ENCODE assay signal across 17 mouse cellular contexts in genomic region chr4:28456312-28456711, GRCm38 (mm10).
DNase-seq lines count a peak whose midpoint lies in the region; ATAC-seq and TF ChIP-seq lines count a peak whose summit lies in the region.
"Had no signal": no experiment of that assay in that cellular context is flagged by ENCODE, and none has a peak within 500 bp of the region (broad histone marks: within the 10 kb centered on the region; RNA-seq: fewer than 3 reads in every experiment).

No protein-coding gene starts in this region.

- no peak overlapping the region for H3K9ac ChIP-seq in kidney, postnatal 0 days (ENCODE audit: low read depth, low read length)
- H3K9ac ChIP-seq: heart, embryonic 15.5 days; limb, embryonic 13.5 days; neural tube, embryonic 15.5 days had no signal

- H3K27ac ChIP-seq in kidney, postnatal 0 days, result no peak overlapping the region
- H3K27ac ChIP-seq: heart, embryonic 15.5 days; limb, embryonic 13.5 days; macrophage; neural tube, embryonic 15.5 days had no signal

- no peak for ATAC-seq in kidney, postnatal 0 days (replicated peaks; ENCODE audit: low FRiP score, low read depth)
- ATAC-seq in CD4-positive, CD25-positive, alpha-beta regulatory T cell, adult 4 months, result no peak
- ATAC-seq: hindbrain, embryonic 16.5 days had no signal

- no peak overlapping the region for H3K4me3 ChIP-seq in kidney, postnatal 0 days (replicated peaks; ENCODE audit: low read depth, low read length)
- H3K4me3 ChIP-seq: heart, embryonic 15.5 days; limb, embryonic 13.5 days; neural tube, embryonic 15.5 days had no signal

- H3K27me3 ChIP-seq in kidney, postnatal 0 days (ENCODE audit: insufficient read depth, low read length), result no peaks in the 10 kb centered on the region
- H3K27me3 ChIP-seq: heart, embryonic 15.5 days; limb, embryonic 13.5 days; neural tube, embryonic 15.5 days had no signal

- WGBS in kidney, postnatal 0 days, result 46% methylated on average over 2 of the region's 2 CpGs

- H3K4me1 ChIP-seq in kidney, postnatal 0 days (replicated peaks; ENCODE audit: insufficient read depth, low read length), result no peaks in the 10 kb centered on the region
- H3K4me1 ChIP-seq: heart, embryonic 15.5 days; limb, embryonic 13.5 days; neural tube, embryonic 15.5 days had no signal

- no peaks in the 10 kb centered on the region for H3K9me3 ChIP-seq in kidney, postnatal 0 days (replicated peaks; ENCODE audit: low read length)
- H3K9me3 ChIP-seq: heart, embryonic 15.5 days; limb, embryonic 13.5 days; neural tube, embryonic 15.5 days had no signal

- H3K4me2 ChIP-seq in kidney, postnatal 0 days (ENCODE audit: low read length), result no peak overlapping the region
- H3K4me2 ChIP-seq: heart, embryonic 15.5 days; limb, embryonic 13.5 days; neural tube, embryonic 15.5 days had no signal

- DNase-seq in cerebellum, postnatal 14 days, result peak; percentile 43 to 62
- DNase-seq in cerebellum, adult 18-20 months, result no peak
- DNase-seq in kidney, postnatal 0 days (ENCODE audit: low spot score), result no peak
- DNase-seq in kidney, postnatal 4 days, result no peak
- peak; percentile 2 for DNase-seq in right cerebral cortex, adult 2 months (ENCODE audit: low spot score in 2 of 2)
- no peak for DNase-seq in right cerebral cortex, postnatal 10 days (ENCODE audit: low spot score in 2 of 2)
- DNase-seq in thymus, postnatal 25 days, result no peak
- DNase-seq: adrenal gland, adult 2 months; embryo, embryonic 11 days; kidney, adult 2 months; right cerebral cortex, postnatal 14 days had no signal

- TF ChIP-seq CTCF in kidney, postnatal 0 days (IDR thresholded peaks at IDR 0.05; ENCODE audit: low read depth), result peak; percentile 18; the same call in 1 of the 2 replicates

- no peaks in the 10 kb centered on the region for H3K36me3 ChIP-seq in kidney, postnatal 0 days (ENCODE audit: insufficient read depth, low read length)
- H3K36me3 ChIP-seq: heart, embryonic 15.5 days; limb, embryonic 13.5 days; neural tube, embryonic 15.5 days had no signal

Comparison
In these comparisons a context has a peak if more than half of its experiments do, and no peak if none do; other contexts are left out.
1. DNase-seq: peak in cerebellum, postnatal 14 days (2 of 2) and right cerebral cortex, adult 2 months (2 of 2); none in cerebellum, adult 18-20 months (0 of 2), kidney, postnatal 0 days (single experiment), kidney, postnatal 4 days (0 of 2), right cerebral cortex, postnatal 10 days (0 of 2) and thymus, postnatal 25 days (single experiment).